Mouse (Mus musculus): ENCODE measurements around the gene Lcn9.

Lcn9 gene

DNA sequence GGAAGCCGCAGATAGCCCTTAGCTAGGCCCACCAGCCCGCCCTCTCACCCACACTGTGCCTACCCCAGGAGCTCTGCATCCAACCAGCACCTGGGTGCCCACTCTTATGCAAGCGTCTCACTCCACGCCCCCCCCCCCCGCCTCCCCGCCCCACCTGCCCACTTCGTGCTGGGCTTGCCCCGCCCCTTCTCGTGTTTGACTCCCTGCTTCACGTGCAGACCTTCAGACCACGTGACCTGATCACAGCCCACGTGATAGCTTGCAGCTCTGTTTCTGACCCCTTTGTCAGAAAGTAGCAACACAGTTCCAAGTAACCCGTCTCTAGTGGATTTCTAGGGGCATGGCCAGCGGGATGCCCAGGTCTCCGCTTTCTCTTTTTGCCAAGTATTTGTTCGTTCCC is 24.3 kb downstream of the Lcn9 start, which contains the start of gene Sohlh1:
TSS of gene Sohlh1 (minus strand) at position 23 of the 400 bp plus-strand sequence.
- ATAC-seq (ENCODE audit: low TSS enrichment), result no peak

DNA sequence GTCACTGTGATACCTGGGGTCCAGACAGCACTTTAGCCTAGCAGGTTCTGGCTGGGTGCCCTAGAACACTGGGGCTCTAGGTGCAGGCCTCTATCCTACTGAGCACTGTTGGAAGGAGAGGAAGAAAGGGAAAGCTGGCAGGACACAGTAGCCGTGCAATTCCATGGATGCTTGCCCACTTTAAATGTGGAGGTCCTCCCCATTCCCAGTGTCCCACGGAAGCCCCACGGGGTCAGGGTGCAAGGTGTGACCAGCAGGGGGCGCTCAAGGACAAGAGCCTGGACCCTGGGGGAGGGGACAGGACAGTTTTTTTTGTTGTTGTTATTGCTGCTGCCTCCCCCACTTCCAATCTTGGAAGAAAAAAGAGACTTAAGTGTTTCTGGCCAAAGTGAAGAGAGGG is 27.4 kb downstream of the Lcn9 start:
- no peak for ATAC-seq (ENCODE audit: low TSS enrichment)

DNA sequence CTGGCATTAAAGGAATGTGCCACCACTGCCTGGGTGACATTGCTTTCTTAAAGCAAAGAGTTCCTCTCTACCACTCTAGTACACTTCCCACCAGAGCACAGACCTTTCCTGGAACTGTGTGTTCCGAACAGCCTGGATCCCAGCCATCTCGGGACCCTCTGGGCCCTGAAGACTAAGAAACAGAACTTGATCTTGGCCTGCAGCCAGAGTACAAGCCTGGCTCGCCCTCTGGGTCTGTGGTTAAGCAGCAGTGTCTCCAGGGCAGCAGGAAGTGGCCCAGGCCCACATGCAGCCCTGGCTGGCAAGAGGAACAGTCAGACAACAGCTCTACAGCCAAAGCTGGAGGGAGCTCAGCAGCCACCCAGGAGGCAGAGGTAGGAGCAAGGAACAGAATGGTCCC is 29.7 kb downstream of the Lcn9 start:
- ATAC-seq (ENCODE audit: low TSS enrichment), result peak; percentile 27; the same call in 1 of the 2 replicates

DNA sequence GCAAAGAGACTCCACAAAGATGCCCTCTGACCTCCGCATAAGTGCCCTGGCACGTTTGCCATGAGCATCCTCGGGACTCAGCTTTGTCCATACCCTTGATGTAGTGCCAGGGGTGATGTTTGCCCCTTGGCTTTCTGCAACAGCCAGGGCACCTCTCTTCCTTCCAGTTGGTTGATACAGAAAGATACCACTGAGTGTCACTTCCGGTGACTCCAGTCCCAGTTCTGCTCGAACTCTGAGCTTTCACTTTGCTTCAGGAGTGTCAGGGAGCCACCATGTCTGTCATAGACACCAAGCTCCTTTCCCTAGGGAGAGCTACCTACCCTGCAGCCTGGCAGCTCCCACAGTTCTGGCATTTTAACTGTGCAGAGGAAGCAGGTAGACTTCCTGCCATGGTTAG is 31.0 kb downstream of the Lcn9 start:
- no peak for ATAC-seq (ENCODE audit: low TSS enrichment)

DNA sequence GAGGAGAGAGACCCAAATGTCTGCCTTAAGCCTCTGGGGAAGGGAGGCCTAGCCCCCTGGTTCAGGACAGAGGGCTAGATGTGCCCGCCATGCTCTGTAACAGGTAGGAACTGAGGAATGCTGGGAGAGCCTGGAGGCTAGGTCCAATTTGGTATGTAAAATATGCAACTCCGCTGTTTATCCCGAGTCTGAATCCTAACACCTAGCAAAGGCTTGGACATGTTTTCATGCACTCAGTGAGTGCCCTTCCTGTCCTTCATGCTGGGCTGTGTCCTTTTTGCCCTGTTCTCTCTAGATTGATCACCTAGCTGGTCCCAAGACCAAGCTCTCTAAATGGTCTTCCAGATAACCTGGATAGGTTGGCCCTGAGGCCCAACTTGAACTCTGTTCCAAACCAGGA is 36.9 kb downstream of the Lcn9 start:
- no peak for ATAC-seq (ENCODE audit: low TSS enrichment)

DNA sequence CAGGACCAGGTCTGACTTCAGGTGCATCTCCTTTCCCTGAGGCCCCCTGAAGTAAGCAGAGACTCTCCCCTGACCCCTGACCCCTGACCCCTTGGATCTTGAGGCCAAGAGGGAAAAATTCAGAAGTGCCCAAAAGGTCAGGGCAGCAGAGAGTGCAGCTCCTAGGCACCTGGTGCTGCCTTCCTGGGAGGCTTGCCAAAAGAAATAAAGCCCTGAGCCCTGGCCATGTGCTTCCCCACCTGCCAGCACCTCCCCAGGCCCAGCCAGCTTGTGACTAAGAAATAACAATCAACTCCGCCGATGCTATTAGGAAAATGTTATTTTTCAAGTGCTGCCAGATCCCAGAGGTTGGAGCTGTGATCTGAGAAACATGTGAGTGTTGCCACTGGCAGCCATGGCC is 39.1 kb downstream of the Lcn9 start:
- ATAC-seq (ENCODE audit: low TSS enrichment), result no peak

DNA sequence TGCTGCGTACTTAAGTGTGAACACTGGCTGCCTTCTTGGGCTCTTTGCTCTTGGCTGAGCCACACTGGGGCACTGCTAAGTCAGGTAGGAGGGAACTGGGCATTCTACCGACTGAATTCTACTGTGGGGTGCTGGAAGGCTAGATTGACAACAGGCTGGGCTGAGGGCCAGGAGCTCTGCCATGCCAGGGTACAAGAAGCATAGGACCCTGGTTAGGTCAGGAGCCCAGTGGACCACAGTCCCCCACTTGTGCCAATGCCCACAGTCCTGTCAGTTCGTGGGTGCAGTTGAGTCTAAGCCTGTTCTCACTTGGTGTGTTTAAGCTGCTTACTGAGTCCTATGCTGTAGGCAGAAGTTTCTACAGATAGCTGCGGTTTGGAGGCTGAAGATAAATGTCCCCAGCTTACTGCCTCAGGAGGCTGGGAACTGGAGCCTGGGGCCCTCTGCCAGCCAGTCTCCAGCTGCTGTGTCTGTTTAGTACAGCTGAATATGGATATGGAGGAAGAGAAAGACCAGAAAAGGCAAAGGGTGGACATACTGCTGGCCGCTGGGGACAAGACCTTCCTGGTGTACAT is 39.8 kb downstream of the Lcn9 start:
- peak; percentile 18; the same call in 1 of the 2 replicates for ATAC-seq (ENCODE audit: low TSS enrichment)

DNA sequence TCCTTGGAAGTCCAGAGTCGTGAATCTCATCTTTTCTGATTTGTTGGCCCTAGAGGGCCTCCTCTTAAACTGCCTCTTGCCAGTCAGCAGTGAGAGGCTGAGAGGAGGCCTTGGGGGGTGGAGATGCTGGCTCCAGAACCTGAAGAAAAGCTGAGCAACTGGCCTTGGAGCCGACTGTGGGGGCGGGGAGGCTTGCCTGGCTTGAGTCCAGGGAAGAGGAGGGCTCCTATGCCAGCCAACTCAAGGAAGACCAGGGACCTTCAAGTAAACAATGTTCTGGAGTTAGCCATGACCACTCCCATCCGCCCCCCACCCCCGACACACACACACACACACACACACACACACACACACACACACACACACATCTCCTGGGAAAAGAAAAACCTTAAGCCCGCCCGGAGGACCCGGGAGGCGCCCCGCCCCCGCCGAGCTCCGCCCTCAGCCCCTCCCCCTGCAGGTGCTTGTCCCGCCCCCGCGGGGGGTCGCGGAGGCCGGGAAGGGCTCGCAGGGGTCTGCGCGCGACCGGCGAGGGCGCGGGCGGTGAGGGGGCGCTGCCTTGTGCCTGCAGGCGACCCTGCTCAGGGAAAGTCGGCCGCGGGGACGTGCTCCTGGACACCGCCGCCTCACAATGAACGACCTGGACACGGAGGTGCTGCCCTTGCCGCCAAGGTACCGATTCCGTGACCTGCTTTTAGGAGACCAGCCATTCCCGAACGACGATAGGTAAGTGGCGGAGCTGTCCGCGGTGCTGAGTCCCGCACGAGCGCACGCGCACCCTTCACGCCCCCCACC is 40.6 kb downstream of the Lcn9 start, which contains the start of gene Kcnt1:
TSS of gene Kcnt1 (plus strand) at position 398 of the 795 bp plus-strand sequence.
- ATAC-seq (ENCODE audit: low TSS enrichment), result peak; percentile 13; the same call in 1 of the 2 replicates

DNA sequence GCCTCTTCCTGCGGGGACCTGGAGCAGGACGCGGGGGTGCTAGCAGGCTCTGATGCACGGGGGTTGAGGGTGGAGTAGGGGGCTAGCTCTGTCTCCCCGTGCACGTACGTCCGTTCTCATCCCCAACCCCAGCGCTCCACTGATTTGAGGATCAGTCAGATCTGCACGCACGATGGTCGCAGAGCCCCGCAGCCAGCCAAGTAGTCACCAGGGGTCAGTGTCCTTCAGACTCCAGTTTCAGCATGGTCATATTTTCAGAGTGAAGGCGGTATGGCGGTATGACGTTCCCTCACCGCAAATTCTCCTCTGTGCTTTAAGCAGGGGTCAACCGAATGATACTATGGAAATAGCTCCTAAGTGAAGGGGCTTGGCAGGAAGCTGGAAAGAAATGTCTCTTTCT is 41.3 kb downstream of the Lcn9 start:
- no peak for ATAC-seq (ENCODE audit: low TSS enrichment)

DNA sequence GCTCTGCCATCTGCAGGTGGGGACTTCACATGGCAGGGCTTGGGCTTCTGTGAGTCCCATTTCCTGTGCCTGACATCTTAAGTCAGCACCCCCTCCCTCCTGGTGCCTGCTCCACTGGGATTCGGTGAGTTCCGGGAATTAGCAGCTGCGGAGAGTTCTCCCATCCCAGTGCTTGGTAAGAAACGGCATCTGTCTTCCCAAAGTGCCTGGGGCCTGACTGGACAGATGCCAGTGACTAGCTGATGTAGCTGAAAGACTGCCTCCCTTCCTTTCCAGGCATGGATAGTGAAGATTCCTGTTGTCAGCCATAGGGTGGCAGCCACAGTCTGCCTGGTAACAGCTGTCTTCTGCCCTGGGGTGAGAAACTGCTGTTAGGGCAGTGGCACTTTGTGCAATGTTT is 42.5 kb downstream of the Lcn9 start:
- ATAC-seq (ENCODE audit: low TSS enrichment), result peak; percentile 63

DNA sequence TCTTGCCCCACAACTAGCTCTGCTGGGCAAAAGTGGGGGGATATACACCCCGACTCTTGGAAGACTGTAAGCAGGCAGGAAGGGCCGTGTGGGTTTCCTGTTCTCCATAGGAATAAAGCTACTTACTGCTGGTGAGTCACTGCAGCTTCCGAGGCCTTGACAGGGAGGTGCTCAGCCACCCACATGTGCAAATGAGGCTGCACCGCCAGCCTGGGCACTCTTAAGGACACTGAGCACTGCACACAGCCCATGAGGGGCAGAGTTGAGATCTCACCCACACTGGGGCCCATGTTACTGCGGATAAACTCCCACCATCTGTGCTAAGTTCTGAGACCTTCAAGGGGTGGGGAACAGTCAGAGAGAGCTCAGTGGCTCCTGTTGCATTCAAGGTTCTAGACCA is 43.7 kb downstream of the Lcn9 start:
- peak; percentile 56 for ATAC-seq (ENCODE audit: low TSS enrichment)
